Mouse (Mus musculus) layer of hippocampus, adult 2 months (tissue): ENCODE measurements at regions not wholly inside any gene's neighbourhood (a gene's known extent, or its start where the extent isn't known, plus 50 kb on each side); places are given as distances from the start of the nearest gene placed in this dataset.
A peak's percentile ranks its signal among the peaks of the same experiment; 100 is the strongest.

Experiments
- DNase-seq, 2 experiments: peaks; one replicate each; pipeline ENCODE4 v3.0.0; 2022; ENCODE audit warnings: low spot score in 2 of 2
- H3K27ac ChIP-seq: fragments of 200-600 bp; 2 replicates; pipeline ENCODE4 v1.8.1; 2022
- H3K4me3 ChIP-seq: fragments of 200-600 bp; 2 replicates; pipeline ENCODE4 v1.8.1; 2022; ENCODE audit warnings: mild to moderate bottlenecking
- CTCF ChIP-seq: fragments of 200-600 bp; conservative IDR thresholded peaks from 2 replicates; pipeline ENCODE4 v1.8.1; 2022; ENCODE audit warnings: antibody characterized with exemption, mild to moderate bottlenecking, moderate library complexity

GRCm38 (mm10) chr15:21656322-21656721 is 892.5 kb upstream of the Cdh18 start:
- DNase-seq = no peak
- TF ChIP-seq CTCF = no peak
- Histone ChIP-seq H3K27ac (no peak overlapping the region), H3K4me3 (no peak overlapping the region)

DNA sequence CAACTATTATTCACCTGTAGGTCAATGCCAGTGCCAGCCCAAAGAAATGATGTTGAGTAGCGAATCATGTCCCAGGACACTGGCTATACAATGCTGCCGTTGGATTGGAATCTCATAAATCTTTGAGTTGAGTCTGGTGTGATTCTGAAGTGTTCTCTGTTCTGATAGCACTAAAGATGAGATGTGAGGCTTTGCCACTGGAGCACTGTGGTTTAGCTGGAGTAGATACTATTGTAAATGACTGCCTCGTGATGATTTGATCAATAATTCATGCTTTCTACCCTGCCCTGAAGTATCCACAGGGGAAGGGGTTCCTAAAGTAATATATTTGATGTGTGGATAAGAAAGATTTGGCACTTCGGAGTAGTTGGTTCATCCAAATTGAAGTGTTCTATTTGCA is 884.6 kb upstream of the Cdh18 start:
- no peak for DNase-seq
- Histone ChIP-seq H3K4me3 (no peak overlapping the region), H3K27ac (no peak overlapping the region)
- no peak for TF ChIP-seq CTCF

DNA sequence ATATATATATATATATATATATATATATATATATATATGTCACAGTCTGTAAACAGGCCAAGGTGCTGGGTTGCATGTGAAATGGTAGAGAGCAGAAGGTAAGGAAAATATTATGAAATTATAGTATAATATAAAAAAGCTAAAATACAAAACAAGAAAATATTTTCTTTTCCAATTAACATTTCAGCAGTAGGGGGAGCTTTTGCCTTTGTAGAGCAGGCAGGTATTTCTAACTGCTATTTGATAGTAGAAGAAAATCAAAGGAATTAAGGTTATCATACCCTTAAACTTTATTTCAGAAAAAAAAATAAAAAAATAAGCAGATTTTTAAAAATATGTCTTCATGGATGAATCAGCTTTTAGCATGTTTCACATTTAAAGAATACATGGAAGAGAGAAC is 879.1 kb upstream of the Cdh18 start:
- Histone ChIP-seq H3K27ac (no peak overlapping the region), H3K4me3 (no peak overlapping the region)
- TF ChIP-seq CTCF = peak; percentile 58
- DNase-seq = no peak

DNA sequence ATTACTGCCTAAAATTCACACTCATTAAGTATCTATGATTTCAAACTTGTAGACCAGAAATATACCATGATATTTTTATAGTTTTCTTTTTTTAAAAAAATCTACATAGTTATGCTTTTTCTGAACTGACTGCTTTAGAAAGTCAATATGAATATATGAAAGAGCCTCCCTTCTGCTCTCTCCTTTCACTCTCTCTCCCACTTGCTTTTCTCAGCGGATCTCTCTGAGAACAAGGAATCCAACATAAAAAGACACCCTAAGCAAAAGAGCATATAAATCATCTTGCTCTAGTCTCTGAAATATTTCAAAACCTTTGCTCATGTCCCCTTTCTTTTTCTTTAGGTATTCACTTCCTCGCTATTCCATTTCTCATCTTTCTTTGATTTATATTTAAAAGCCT is 864.7 kb upstream of the Cdh18 start:
- Histone ChIP-seq H3K27ac (no peak overlapping the region), H3K4me3 (no peak overlapping the region)
- no peak for DNase-seq
- no peak for TF ChIP-seq CTCF
